Mouse (Mus musculus) embryonic facial prominence, embryonic 11.5 days (tissue): ENCODE measurements around the gene Fam222b. TPM values are rescaled to one million over a fixed set of nuclear protein-coding genes. Genes with fewer than 3 reads are reported as not detected.
"Not testable (repeated sequence)": the region's sequence is repeated elsewhere in the genome, so short reads cannot be mapped to it uniquely, and the experiment has no call there.

Source experiments
- ATAC-seq: fragments of 200-750 bp; cut with Nextera tagmentation; replicated peaks from 2 replicates; pipeline ENCODE4 v1.8.0; 2017; ENCODE audit warnings: low read depth; ENCODE audit not compliant: insufficient number of reproducible peaks, low FRiP score, low TSS enrichment
- DNase-seq: peaks from one replicate; pipeline ENCODE4 v3.0.0-alpha.2; 2015; ENCODE audit warnings: low spot score
- H3K27ac ChIP-seq: fragments of 300-500 bp; sonication (generic); replicated peaks from 2 replicates; pipeline ENCODE4 v1.5.1; 2014; ENCODE audit warnings: mild to moderate bottlenecking, low read depth, low read length, control low read depth
- H3K27me3 ChIP-seq: fragments of 300-500 bp; sonication (generic); 2 replicates; pipeline ENCODE4 v1.6.1; 2014; ENCODE audit warnings: mild to moderate bottlenecking, low read length, moderate library complexity, mixed read lengths; ENCODE audit not compliant: control insufficient read depth, insufficient read depth
- H3K36me3 ChIP-seq: fragments of 300-500 bp; sonication (generic); replicated peaks from 2 replicates; pipeline ENCODE4 v1.6.1; 2014; ENCODE audit warnings: low read depth, mild to moderate bottlenecking, low read length, moderate library complexity, mixed read lengths; ENCODE audit not compliant: control insufficient read depth, insufficient read depth
- H3K4me1 ChIP-seq: fragments of 300-500 bp; sonication (generic); 2 replicates; pipeline ENCODE4 v1.6.1; 2014; ENCODE audit warnings: low read length, mixed read lengths; ENCODE audit not compliant: control insufficient read depth, insufficient read depth
- H3K4me2 ChIP-seq: fragments of 300-500 bp; sonication (generic); 2 replicates; pipeline ENCODE4 v1.6.1; 2014; ENCODE audit warnings: low read depth, mild to moderate bottlenecking, control low read depth, low read length, moderate library complexity
- H3K4me3 ChIP-seq: fragments of 300-500 bp; sonication (generic); 2 replicates; pipeline ENCODE4 v1.5.1; 2014; ENCODE audit warnings: low read depth, low read length, control low read depth
- H3K9ac ChIP-seq: fragments of 300-500 bp; sonication (generic); replicated peaks from 2 replicates; pipeline ENCODE4 v1.6.1; 2014; ENCODE audit warnings: mild to moderate bottlenecking, control low read depth, low read length
- H3K9me3 ChIP-seq: fragments of 300-500 bp; sonication (generic); replicated peaks from 2 replicates; pipeline ENCODE4 v1.6.1; 2016; ENCODE audit warnings: mild to moderate bottlenecking, low read length, inconsistent platforms, mixed read lengths; ENCODE audit not compliant: control insufficient read depth
- WGBS: fragments of 180-500 bp; shearing (Covaris S2); extraction: QIAGEN DNeasy Blood & Tissue Kit; methylation state at CpG from one replicate; pipeline ENCODE4 v1.1.7; 2014; 5-methylcytosine and 5-hydroxymethylcytosine counted together
- polyA plus RNA-seq: library from polyadenylated mRNA; unstranded; fragments of >200 nt; fragmentation: Nextera tagmentation; extraction: Ambion mirVana; gene quantifications from 2 replicates; pipeline ENCODE4 v1.2.1, GENCODE M21; 2014

Gene Fam222b
- polyA plus RNA-seq, 1 experiment from 2014 or later: 19.0 TPM

- H3K27ac ChIP-seq: no peak overlapping the region
These were observed 32.3 kb downstream of the Fam222b start for GRCm38 (mm10) chr11:78126739-78127138.

GRCm38 (mm10) chr11:78129458-78129857, 35.0 kb downstream of the Fam222b start:
- Histone ChIP-seq H3K9ac (no peak overlapping the region), H3K36me3 (no peaks in the 10 kb centered on the region), H3K4me2 (no peak overlapping the region), H3K9me3 (no peaks in the 10 kb centered on the region), H3K4me3 (no peak overlapping the region), H3K27me3 (no peaks in the 10 kb centered on the region), H3K27ac (no peak overlapping the region), H3K4me1 (no peaks in the 10 kb centered on the region)
- ATAC-seq (no peak), DNase-seq (no peak)
- 72% methylated on average over 8 of the region's 8 CpGs for WGBS

More at GRCm38 (mm10) chr11:78126739-78127138, 32.3 kb downstream of the Fam222b start:
- H3K9me3 ChIP-seq: no peaks in the 10 kb centered on the region
- DNase-seq (no peak), ATAC-seq (no peak)
- WGBS: 82% methylated on average over 4 of the region's 4 CpGs
- no peaks in the 10 kb centered on the region for H3K36me3 ChIP-seq
- H3K27me3 ChIP-seq: no peaks in the 10 kb centered on the region
- H3K4me1 ChIP-seq: no peaks in the 10 kb centered on the region
- H3K9ac ChIP-seq: no peak overlapping the region
- no peak overlapping the region for H3K4me3 ChIP-seq
- H3K4me2 ChIP-seq: no peak overlapping the region

GRCm38 (mm10) chr11:78133915-78134314, 39.5 kb downstream of the Fam222b start:
- Histone ChIP-seq H3K4me2 (no peak overlapping the region), H3K9ac (no peak overlapping the region), H3K9me3 (no peaks in the 10 kb centered on the region), H3K36me3 (no peaks in the 10 kb centered on the region), H3K27ac (no peak overlapping the region), H3K4me1 (no peaks in the 10 kb centered on the region), H3K4me3 (no peak overlapping the region), H3K27me3 (no peaks in the 10 kb centered on the region)
- ATAC-seq (no peak), DNase-seq (no peak)
- WGBS: 87% methylated on average over 6 of the region's 6 CpGs

- H3K4me3 ChIP-seq: no peak overlapping the region
- no peak overlapping the region for H3K27ac ChIP-seq
- H3K4me1 ChIP-seq: no peaks in the 10 kb centered on the region
- 83% methylated on average over 3 of the region's 3 CpGs for WGBS
- DNase-seq: no peak
- H3K36me3 ChIP-seq: no peaks in the 10 kb centered on the region
- ATAC-seq: no peak
- H3K27me3 ChIP-seq: no peaks in the 10 kb centered on the region
- no peak overlapping the region for H3K4me2 ChIP-seq
- H3K9me3 ChIP-seq: no peaks in the 10 kb centered on the region
- no peak overlapping the region for H3K9ac ChIP-seq
These were observed 39.9 kb downstream of the Fam222b start for GRCm38 (mm10) chr11:78134344-78134743.

GRCm38 (mm10) chr11:78135314-78135713, 40.9 kb downstream of the Fam222b start:
- not testable (repeated sequence) for DNase-seq, H3K4me2 ChIP-seq, H3K4me1 ChIP-seq, H3K27ac ChIP-seq, H3K9me3 ChIP-seq, H3K4me3 ChIP-seq, ATAC-seq, H3K27me3 ChIP-seq, H3K9ac ChIP-seq, H3K36me3 ChIP-seq
- 93% methylated on average over 7 of the region's 7 CpGs for WGBS

GRCm38 (mm10) chr11:78136132-78136531, 41.7 kb downstream of the Fam222b start:
- ATAC-seq (no peak), DNase-seq (no peak)
- Histone ChIP-seq H3K27me3 (no peaks in the 10 kb centered on the region), H3K9me3 (no peaks in the 10 kb centered on the region), H3K4me1 (no peaks in the 10 kb centered on the region), H3K27ac (no peak overlapping the region), H3K4me3 (no peak overlapping the region), H3K9ac (no peak overlapping the region), H3K4me2 (no peak overlapping the region), H3K36me3 (no peaks in the 10 kb centered on the region)
- 91% methylated on average over 1 of the region's 1 CpGs for WGBS

GRCm38 (mm10) chr11:78137584-78137983, 43.1 kb downstream of the Fam222b start:
- Histone ChIP-seq H3K4me1 (no peaks in the 10 kb centered on the region), H3K36me3 (no peaks in the 10 kb centered on the region), H3K27me3 (no peaks in the 10 kb centered on the region), H3K27ac (no peak overlapping the region), H3K4me3 (no peak overlapping the region), H3K4me2 (no peak overlapping the region), H3K9ac (no peak overlapping the region), H3K9me3 (no peaks in the 10 kb centered on the region)
- 77% methylated on average over 4 of the region's 4 CpGs for WGBS
- ATAC-seq (no peak), DNase-seq (no peak)

GRCm38 (mm10) chr11:78138023-78138422, 43.6 kb downstream of the Fam222b start:
- H3K4me2 ChIP-seq: no peak overlapping the region
- no peaks in the 10 kb centered on the region for H3K9me3 ChIP-seq
- ATAC-seq (no peak), DNase-seq (no peak)
- H3K27ac ChIP-seq: no peak overlapping the region
- 92% methylated on average over 3 of the region's 3 CpGs for WGBS
- H3K9ac ChIP-seq: no peak overlapping the region
- no peaks in the 10 kb centered on the region for H3K27me3 ChIP-seq
- no peaks in the 10 kb centered on the region for H3K4me1 ChIP-seq
- H3K36me3 ChIP-seq: no peaks in the 10 kb centered on the region
- no peak overlapping the region for H3K4me3 ChIP-seq
